Mouse (Mus musculus): ENCODE measurements around the gene Gm26992. TPM values are rescaled to one million over a fixed set of nuclear protein-coding genes. Genes with fewer than 3 reads are reported as not detected.

Gm26992 gene
- not detected in 2 replicates for polyA plus RNA-seq (2015; fragmentation: Nextera tagmentation; extraction: Ambion mirVana)

GRCm38 (mm10) chrX:103421710-103422109, at the start of gene Gm26992:
Gene Gm26992, plus strand, starts transcription at chrX:103422010.
- H3K36me3 ChIP-seq (ENCODE audit: control insufficient read depth, insufficient read depth, low read length) = no peaks in the 10 kb centered on the region
- no peak within 1 kb of the TSS for H3K27ac ChIP-seq (ENCODE audit: low read length)
- peaks cover 6% of the 10 kb centered on the region; the same call in 1 of the 2 replicates for H3K27me3 ChIP-seq (replicated peaks; ENCODE audit: control insufficient read depth, insufficient read depth, low read length)
- no peak within 1 kb of the TSS for H3K4me3 ChIP-seq (ENCODE audit: low read length)
- no peak within 1 kb of the TSS for H3K9ac ChIP-seq (ENCODE audit: low read depth, low read length)
- ATAC-seq = no peak
- H3K4me1 ChIP-seq (ENCODE audit: control insufficient read depth, insufficient read depth, low read length) = no peaks in the 10 kb centered on the region
- WGBS = 95% methylated on average over 2 of the region's 2 CpGs
- no peaks in the 10 kb centered on the region for H3K9me3 ChIP-seq (ENCODE audit: control insufficient read depth, low read length)
- no peak within 1 kb of the TSS for H3K4me2 ChIP-seq (ENCODE audit: low read depth, low read length)

- H3K27me3 ChIP-seq (replicated peaks; ENCODE audit: control insufficient read depth, insufficient read depth, low read length) = peaks cover 8% of the 10 kb centered on the region
- no peak overlapping the region for H3K4me3 ChIP-seq (ENCODE audit: low read length)
- H3K9ac ChIP-seq (ENCODE audit: low read depth, low read length) = no peak overlapping the region
- no peaks in the 10 kb centered on the region for H3K36me3 ChIP-seq (ENCODE audit: control insufficient read depth, insufficient read depth, low read length)
- no peaks in the 10 kb centered on the region for H3K4me1 ChIP-seq (ENCODE audit: control insufficient read depth, insufficient read depth, low read length)
- H3K27ac ChIP-seq (ENCODE audit: low read length) = no peak overlapping the region
- WGBS = 64% methylated on average over 5 of the region's 5 CpGs
- no peak overlapping the region for H3K4me2 ChIP-seq (ENCODE audit: low read depth, low read length)
- no peaks in the 10 kb centered on the region for H3K9me3 ChIP-seq (ENCODE audit: control insufficient read depth, low read length)
- ATAC-seq = no peak
These were observed 47.6 kb upstream of the Gm26992 start for GRCm38 (mm10) chrX:103374250-103374649.

- H3K27me3 ChIP-seq (replicated peaks; ENCODE audit: control insufficient read depth, insufficient read depth, low read length) = peaks cover 3% of the 10 kb centered on the region; the same call in 1 of the 2 replicates
- 78% methylated on average over 3 of the region's 3 CpGs for WGBS
- no peak overlapping the region for H3K4me2 ChIP-seq (ENCODE audit: low read depth, low read length)
- no peak overlapping the region for H3K9ac ChIP-seq (ENCODE audit: low read depth, low read length)
- H3K4me1 ChIP-seq (ENCODE audit: control insufficient read depth, insufficient read depth, low read length) = no peaks in the 10 kb centered on the region
- no peak overlapping the region for H3K4me3 ChIP-seq (ENCODE audit: low read length)
- ATAC-seq = no peak
- H3K9me3 ChIP-seq (ENCODE audit: control insufficient read depth, low read length) = no peaks in the 10 kb centered on the region
- no peaks in the 10 kb centered on the region for H3K36me3 ChIP-seq (ENCODE audit: control insufficient read depth, insufficient read depth, low read length)
- H3K27ac ChIP-seq (ENCODE audit: low read length) = no peak overlapping the region
These were observed 37.3 kb upstream of the Gm26992 start for GRCm38 (mm10) chrX:103384528-103384927.

GRCm38 (mm10) chrX:103388131-103388530, 33.7 kb upstream of the Gm26992 start:
- Histone ChIP-seq H3K4me3 (ENCODE audit: low read length) (no peak overlapping the region), H3K9ac (ENCODE audit: low read depth, low read length) (no peak overlapping the region), H3K27ac (ENCODE audit: low read length) (no peak overlapping the region), H3K4me1 (ENCODE audit: control insufficient read depth, insufficient read depth, low read length) (no peaks in the 10 kb centered on the region), H3K27me3 (replicated peaks; ENCODE audit: control insufficient read depth, insufficient read depth, low read length) (peaks cover 3% of the 10 kb centered on the region; the same call in 1 of the 2 replicates), H3K4me2 (ENCODE audit: low read depth, low read length) (no peak overlapping the region), H3K36me3 (ENCODE audit: control insufficient read depth, insufficient read depth, low read length) (no peaks in the 10 kb centered on the region), H3K9me3 (ENCODE audit: control insufficient read depth, low read length) (no peaks in the 10 kb centered on the region)
- ATAC-seq = no peak
- WGBS = 81% methylated on average over 3 of the region's 3 CpGs

GRCm38 (mm10) chrX:103393841-103394240, 28.0 kb upstream of the Gm26992 start:
- H3K4me3 ChIP-seq (ENCODE audit: low read length) = no peak overlapping the region
- no peaks in the 10 kb centered on the region for H3K4me1 ChIP-seq (ENCODE audit: control insufficient read depth, insufficient read depth, low read length)
- 0 out of 2 replicates have a peak, but pooled peaks cover under 1% of the 10 kb centered on the region for H3K27me3 ChIP-seq (replicated peaks; ENCODE audit: control insufficient read depth, insufficient read depth, low read length)
- H3K27ac ChIP-seq (ENCODE audit: low read length) = no peak overlapping the region
- H3K36me3 ChIP-seq (ENCODE audit: control insufficient read depth, insufficient read depth, low read length) = no peaks in the 10 kb centered on the region
- ATAC-seq = no peak
- H3K4me2 ChIP-seq (ENCODE audit: low read depth, low read length) = no peak overlapping the region
- no peak overlapping the region for H3K9ac ChIP-seq (ENCODE audit: low read depth, low read length)
- H3K9me3 ChIP-seq (ENCODE audit: control insufficient read depth, low read length) = no peaks in the 10 kb centered on the region
- WGBS = 86% methylated on average over 1 of the region's 1 CpGs

GRCm38 (mm10) chrX:103405021-103405420, 16.8 kb upstream of the Gm26992 start:
- ATAC-seq = no peak
- no peaks in the 10 kb centered on the region for H3K9me3 ChIP-seq (ENCODE audit: control insufficient read depth, low read length)
- H3K9ac ChIP-seq (ENCODE audit: low read depth, low read length) = no peak overlapping the region
- no peaks in the 10 kb centered on the region for H3K4me1 ChIP-seq (ENCODE audit: control insufficient read depth, insufficient read depth, low read length)
- no peak overlapping the region for H3K4me3 ChIP-seq (ENCODE audit: low read length)
- H3K27ac ChIP-seq (ENCODE audit: low read length) = no peak overlapping the region
- H3K36me3 ChIP-seq (ENCODE audit: control insufficient read depth, insufficient read depth, low read length) = no peaks in the 10 kb centered on the region
- WGBS = 37% methylated on average over 11 of the region's 13 CpGs
- no peaks in the 10 kb centered on the region for H3K27me3 ChIP-seq (replicated peaks; ENCODE audit: control insufficient read depth, insufficient read depth, low read length)
- no peak overlapping the region for H3K4me2 ChIP-seq (ENCODE audit: low read depth, low read length)

GRCm38 (mm10) chrX:103414167-103414566, 7.6 kb upstream of the Gm26992 start, which contains the start of gene Tsx:
Gene Tsx, plus strand, starts transcription at chrX:103414467.
- Histone ChIP-seq H3K4me3 (ENCODE audit: low read length) (no peak within 1 kb of the TSS), H3K4me2 (ENCODE audit: low read depth, low read length) (no peak within 1 kb of the TSS), H3K9me3 (ENCODE audit: control insufficient read depth, low read length) (no peaks in the 10 kb centered on the region), H3K27me3 (replicated peaks; ENCODE audit: control insufficient read depth, insufficient read depth, low read length) (peaks cover 3% of the 10 kb centered on the region), H3K4me1 (ENCODE audit: control insufficient read depth, insufficient read depth, low read length) (no peaks in the 10 kb centered on the region), H3K27ac (ENCODE audit: low read length) (no peak within 1 kb of the TSS), H3K36me3 (ENCODE audit: control insufficient read depth, insufficient read depth, low read length) (no peaks in the 10 kb centered on the region), H3K9ac (ENCODE audit: low read depth, low read length) (no peak within 1 kb of the TSS)
- 83% methylated on average over 5 of the region's 5 CpGs for WGBS
- ATAC-seq = no peak

- Histone ChIP-seq H3K4me1 (ENCODE audit: control insufficient read depth, insufficient read depth, low read length) (no peaks in the 10 kb centered on the region), H3K9me3 (ENCODE audit: control insufficient read depth, low read length) (no peaks in the 10 kb centered on the region), H3K9ac (ENCODE audit: low read depth, low read length) (no peak overlapping the region), H3K36me3 (ENCODE audit: control insufficient read depth, insufficient read depth, low read length) (no peaks in the 10 kb centered on the region), H3K27me3 (replicated peaks; ENCODE audit: control insufficient read depth, insufficient read depth, low read length) (no peaks in the 10 kb centered on the region; the same call in 1 of the 2 replicates), H3K4me2 (ENCODE audit: low read depth, low read length) (no peak overlapping the region), H3K4me3 (ENCODE audit: low read length) (no peak overlapping the region), H3K27ac (ENCODE audit: low read length) (no peak overlapping the region)
- no peak for ATAC-seq
- WGBS = 75% methylated on average over 7 of the region's 7 CpGs
These were observed 5.9 kb downstream of the Gm26992 start for GRCm38 (mm10) chrX:103427677-103428076.

- no peak overlapping the region for H3K4me2 ChIP-seq (ENCODE audit: low read depth, low read length)
- 64% methylated on average over 7 of the region's 7 CpGs for WGBS
- no peak overlapping the region for H3K27ac ChIP-seq (ENCODE audit: low read length)
- no peaks in the 10 kb centered on the region for H3K36me3 ChIP-seq (ENCODE audit: control insufficient read depth, insufficient read depth, low read length)
- ATAC-seq = no peak
- no peaks in the 10 kb centered on the region for H3K9me3 ChIP-seq (ENCODE audit: control insufficient read depth, low read length)
- no peak overlapping the region for H3K9ac ChIP-seq (ENCODE audit: low read depth, low read length)
- H3K27me3 ChIP-seq (replicated peaks; ENCODE audit: control insufficient read depth, insufficient read depth, low read length) = peaks cover 7% of the 10 kb centered on the region
- no peak overlapping the region for H3K4me3 ChIP-seq (ENCODE audit: low read length)
- H3K4me1 ChIP-seq (ENCODE audit: control insufficient read depth, insufficient read depth, low read length) = no peaks in the 10 kb centered on the region
These were observed 10.5 kb downstream of the Gm26992 start for GRCm38 (mm10) chrX:103432293-103432692.

- 22% methylated on average over 9 of the region's 9 CpGs for WGBS
- Histone ChIP-seq H3K4me2 (ENCODE audit: low read depth, low read length) (no peak overlapping the region), H3K4me1 (ENCODE audit: control insufficient read depth, insufficient read depth, low read length) (no peaks in the 10 kb centered on the region), H3K9ac (ENCODE audit: low read depth, low read length) (no peak overlapping the region), H3K36me3 (ENCODE audit: control insufficient read depth, insufficient read depth, low read length) (no peaks in the 10 kb centered on the region), H3K4me3 (ENCODE audit: low read length) (no peak overlapping the region), H3K9me3 (ENCODE audit: control insufficient read depth, low read length) (no peaks in the 10 kb centered on the region), H3K27ac (ENCODE audit: low read length) (no peak overlapping the region), H3K27me3 (replicated peaks; ENCODE audit: control insufficient read depth, insufficient read depth, low read length) (peaks cover 18% of the 10 kb centered on the region)
- ATAC-seq = no peak
These were observed 16.2 kb downstream of the Gm26992 start for GRCm38 (mm10) chrX:103438023-103438422.

Measured in intestine, embryonic 16.5 days (tissue).